Mouse (Mus musculus) c-Kit-positive CD71-negative TER-119-negative erythroid progenitor cells, embryonic 14.5 days (primary cell): ENCODE data around the gene Antxrl.
A peak's percentile ranks its signal among the peaks of the same experiment; 100 is the strongest.

Source experiments
- DNase-seq: peaks from one replicate; pipeline ENCODE4 v3.0.0-alpha.2; 2013; ENCODE audit warnings: low read depth

Gene Antxrl

DNA sequence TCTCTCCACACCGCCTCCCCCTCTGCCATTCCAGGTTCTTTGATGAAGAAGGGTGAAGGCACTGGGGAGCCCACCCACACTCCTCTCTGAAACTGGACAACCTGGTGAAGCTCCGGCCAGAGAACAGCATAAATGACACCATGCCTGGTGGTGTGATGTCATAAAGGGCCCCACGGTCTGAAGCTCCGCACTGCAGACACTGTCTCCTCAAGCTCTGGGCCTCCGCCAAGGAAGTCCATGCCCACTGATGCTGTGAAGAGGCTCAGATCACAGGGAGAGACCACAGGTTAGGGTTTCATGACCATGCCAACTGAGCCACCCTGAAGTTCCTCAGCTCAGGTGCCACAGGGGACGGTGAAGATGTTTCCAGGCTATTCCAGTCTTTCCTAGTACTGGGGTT lies at the start of gene Antxrl:
Gene Antxrl, plus strand, starts transcription at position 192 of the 400 bp plus-strand sequence.
- no peak for DNase-seq

DNA sequence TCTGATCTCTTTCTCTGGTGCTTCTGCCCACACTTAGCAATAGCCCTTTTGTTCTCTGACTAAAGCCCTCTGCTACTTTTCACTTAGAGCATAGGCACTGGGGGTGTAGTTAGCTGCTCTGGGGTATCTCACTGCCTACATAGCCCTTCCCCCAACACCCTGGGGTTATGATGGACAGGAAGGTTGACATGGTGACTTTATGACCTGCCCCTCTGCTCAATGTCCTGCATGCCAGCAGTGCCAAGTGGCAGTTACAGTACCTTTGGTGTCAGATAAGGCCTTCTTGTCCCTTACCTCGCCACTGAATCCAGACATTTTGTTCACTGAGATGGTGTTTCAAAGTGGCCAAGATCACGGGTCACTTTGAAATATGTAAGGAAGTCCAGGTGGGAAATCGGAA lies 37.4 kb upstream of the Antxrl start, which contains the start of gene Gm30083:
Gene Gm30083, minus strand, starts transcription at position 120 of the 400 bp plus-strand sequence.
- DNase-seq = no peak

DNA sequence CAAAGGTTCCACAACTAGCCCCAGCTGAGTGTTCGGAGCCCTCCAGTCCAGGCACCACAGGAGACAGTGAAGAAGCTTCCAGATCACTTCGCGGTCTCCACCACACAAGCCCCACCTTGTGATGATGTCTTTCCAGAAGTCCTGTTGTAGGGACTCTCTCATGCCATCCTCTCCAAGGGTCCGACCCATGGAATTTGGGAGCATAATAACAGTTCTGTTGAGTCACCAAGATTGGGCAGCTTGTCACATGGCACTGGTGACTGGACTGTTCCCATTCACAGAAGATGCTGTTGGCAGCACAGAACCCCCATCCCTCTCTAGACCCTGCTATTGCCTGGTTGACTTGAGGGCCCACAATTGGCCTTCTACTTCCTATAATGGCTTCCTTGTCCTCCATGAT lies 36.1 kb upstream of the Antxrl start, which contains the start of gene Gm5460:
Gene Gm5460, plus strand, starts transcription at position 378 of the 400 bp plus-strand sequence.
- DNase-seq = no peak

GRCm38 (mm10) chr14:34016938-34017337 lies 35.6 kb upstream of the Antxrl start:
- DNase-seq = no peak

GRCm38 (mm10) chr14:34026710-34027109 lies 25.8 kb upstream of the Antxrl start:
- no peak for DNase-seq

DNA sequence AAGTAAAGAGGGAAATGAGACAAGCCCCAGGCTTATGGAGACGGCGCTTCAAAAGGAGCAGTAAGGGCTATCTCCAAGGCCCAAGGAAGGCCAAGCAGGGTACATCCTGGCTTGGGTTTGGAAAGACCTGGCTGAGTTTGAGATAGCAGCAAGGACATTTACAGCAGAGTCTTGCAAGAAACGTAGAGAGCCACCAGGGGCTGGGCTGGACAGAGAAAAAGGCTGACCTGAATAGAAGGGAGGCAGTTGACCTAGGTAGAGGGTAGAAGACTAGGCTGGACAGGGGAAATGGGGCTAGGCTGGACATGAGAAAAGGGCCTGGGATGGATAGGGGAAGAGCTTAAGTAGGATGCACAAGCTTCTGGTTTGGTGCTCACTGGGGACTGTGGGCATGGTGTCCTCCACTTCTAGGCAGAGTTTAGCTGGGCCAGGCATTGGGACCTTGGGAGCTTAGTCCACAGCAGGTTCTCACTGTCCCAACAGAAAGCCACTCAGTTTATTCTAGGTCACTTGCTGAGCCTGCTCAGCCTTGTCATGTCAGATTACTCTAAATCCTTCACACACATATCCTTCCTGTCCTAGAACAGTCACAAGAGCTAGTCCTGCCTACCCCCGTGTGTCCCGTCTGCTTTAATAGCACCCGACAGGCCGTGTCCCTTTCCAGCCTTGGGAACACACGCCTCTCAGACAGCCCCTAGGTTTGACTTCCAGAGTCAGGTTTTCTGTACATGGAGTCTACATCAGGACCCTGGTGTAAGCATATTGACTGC lies 18.5 kb upstream of the Antxrl start:
- DNase-seq = no peak

DNA sequence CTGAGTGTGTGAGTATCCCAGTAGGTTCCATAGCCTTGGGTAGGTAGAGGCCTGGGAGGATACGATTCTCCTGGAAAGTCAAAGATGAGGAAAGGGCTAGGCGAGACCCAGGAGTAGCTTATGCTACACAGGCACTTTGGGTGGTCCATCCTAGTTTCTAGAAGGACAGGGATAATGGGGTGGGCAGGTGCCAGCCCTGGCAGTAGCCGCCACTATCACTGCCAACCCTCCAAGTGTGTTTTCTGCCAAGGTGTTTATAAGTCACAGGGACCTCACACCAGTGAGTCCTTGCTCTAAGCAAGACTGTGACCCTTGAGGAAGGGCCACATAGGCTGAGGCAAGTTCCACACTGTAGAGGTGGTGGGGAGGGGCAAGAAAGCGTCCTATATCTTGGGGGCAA lies 11.3 kb upstream of the Antxrl start:
- DNase-seq = no peak

DNA sequence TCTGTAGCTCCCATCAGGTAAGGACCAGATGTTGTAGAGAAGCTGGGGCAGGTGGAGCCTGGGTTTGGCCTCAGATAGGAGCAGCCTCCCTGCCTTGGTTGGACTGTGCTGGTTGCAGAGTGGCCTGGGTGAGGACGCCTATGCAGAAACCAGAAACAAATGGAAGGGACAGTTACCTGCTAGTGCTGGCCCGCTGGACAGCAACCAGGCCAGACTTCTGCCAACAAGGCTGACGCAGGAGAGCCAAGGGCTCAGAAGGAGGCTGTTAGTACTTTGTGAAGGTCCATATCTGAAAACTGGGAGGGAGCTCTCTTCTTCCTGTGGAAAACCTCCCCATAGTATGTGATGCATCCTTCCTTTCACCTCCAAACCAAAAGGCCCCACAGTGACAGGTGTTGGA lies 9.2 kb upstream of the Antxrl start:
- DNase-seq = no peak

GRCm38 (mm10) chr14:34050101-34050779 lies 2.3 kb upstream of the Antxrl start:
- DNase-seq = no peak

GRCm38 (mm10) chr14:34071665-34072064 lies 19.2 kb downstream of the Antxrl start:
- no peak for DNase-seq

DNA sequence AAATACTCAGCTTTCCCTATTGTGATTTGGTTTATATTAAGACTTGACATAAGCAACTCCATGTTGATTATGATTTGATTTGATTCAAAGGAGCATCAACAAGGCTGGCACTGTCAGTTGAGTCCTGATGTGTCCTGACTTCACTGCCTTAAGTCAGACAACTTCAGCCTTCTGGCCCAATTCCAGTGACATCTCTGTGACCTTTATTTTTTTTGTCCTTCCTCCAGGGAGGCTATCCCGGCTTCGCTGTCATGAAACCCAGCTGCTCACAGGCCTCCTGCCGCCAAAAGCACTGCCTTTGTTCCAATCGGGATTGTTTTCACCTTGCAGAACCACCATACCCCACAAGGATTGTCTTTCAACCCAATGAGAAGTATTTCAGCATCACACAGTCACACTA lies 22.8 kb downstream of the Antxrl start:
- no peak for DNase-seq

GRCm38 (mm10) chr14:34077222-34077621 lies 24.7 kb downstream of the Antxrl start:
- DNase-seq = no peak

- DNase-seq = no peak
Measured at GRCm38 (mm10) chr14:34078293-34078692, 25.8 kb downstream of the Antxrl start.

- peak; percentile 63 for DNase-seq
Measured at GRCm38 (mm10) chr14:34080321-34080997, 28.0 kb downstream of the Antxrl start.

DNA sequence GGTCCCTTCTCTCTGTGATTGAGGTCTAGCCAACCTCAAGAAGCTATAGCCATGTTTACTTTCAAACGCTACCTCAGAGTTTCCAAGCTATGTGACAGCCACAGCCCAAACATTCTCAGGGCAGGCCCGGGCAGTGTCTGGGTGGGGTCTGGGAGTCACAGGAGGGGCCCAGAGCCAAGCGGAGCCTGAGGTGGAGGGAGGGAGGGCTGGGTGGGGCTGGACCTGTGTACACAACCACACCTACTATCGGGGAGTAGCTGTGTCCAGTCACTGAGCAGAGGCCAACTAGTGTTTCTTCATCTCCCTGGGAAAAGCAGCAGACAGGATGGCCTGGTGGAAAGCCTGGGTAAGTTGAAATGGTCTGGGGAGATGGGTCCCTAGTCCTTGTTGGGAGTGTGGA lies 33.2 kb downstream of the Antxrl start, which contains the start of gene Anxa8:
Gene Anxa8, plus strand, starts transcription at position 251 of the 400 bp plus-strand sequence.
- DNase-seq = no peak

- DNase-seq = no peak
Measured at GRCm38 (mm10) chr14:34086806-34087205, 34.3 kb downstream of the Antxrl start.

DNA sequence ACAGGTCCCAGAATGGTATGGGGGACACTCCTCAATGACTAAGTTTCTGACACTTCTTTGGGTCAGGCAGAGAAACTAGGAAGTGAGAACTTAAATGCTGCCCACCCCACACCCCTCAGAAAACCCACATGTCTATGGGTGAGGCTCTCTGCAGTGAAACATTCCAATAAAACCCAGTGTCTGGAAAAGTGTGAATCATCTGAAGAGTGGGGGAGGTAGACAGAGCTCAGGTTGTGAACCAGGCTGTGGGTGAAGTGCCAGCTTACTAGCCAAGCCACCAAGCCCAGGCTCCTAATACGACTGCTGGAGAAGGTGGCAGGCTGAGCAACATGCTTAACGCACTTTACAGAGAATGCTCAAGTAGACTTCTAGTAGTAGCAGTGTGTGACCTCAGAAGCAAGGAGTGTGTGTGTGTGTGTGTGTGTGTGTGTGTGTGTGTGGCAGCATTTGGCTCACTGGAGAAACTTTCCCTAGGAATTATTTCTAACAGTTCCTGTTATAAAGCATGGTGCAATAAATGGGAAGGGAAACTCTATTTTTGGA lies 35.4 kb downstream of the Antxrl start:
- no peak for DNase-seq

GRCm38 (mm10) chr14:34089796-34090195 lies 37.3 kb downstream of the Antxrl start:
- no peak for DNase-seq

- DNase-seq = no peak
Measured at GRCm38 (mm10) chr14:34091475-34091874, 39.0 kb downstream of the Antxrl start.

DNA sequence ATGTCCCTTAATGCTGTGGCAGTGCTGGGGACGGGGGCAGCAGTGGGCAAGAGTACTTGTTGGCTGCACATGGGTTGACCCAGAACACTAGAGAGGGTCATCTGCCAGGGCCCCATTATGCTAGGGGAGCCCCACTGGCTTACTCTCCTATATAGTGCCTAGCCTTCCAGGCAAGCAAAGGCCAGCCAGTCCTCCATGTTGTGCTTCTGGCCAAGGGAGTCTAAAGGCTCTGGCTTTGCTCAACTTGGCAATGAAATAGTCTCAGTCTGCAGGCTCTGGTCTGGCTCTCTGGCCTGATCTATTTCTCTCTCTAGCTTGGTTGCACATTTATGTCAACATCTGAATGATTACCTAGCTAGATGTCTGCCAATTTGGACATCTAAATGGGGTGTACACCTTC lies 40.3 kb downstream of the Antxrl start:
- DNase-seq = no peak

GRCm38 (mm10) chr14:34096161-34096560 lies 43.7 kb downstream of the Antxrl start:
- DNase-seq = no peak

GRCm38 (mm10) chr14:34102601-34103000 lies 50.1 kb downstream of the Antxrl start, which contains the start of gene A630023A22Rik:
A630023A22Rik (minus strand) TSS chr14:34102754.
- DNase-seq = no peak
